Mouse (Mus musculus): ENCODE measurements around the gene Ager.

The Ager gene

DNA sequence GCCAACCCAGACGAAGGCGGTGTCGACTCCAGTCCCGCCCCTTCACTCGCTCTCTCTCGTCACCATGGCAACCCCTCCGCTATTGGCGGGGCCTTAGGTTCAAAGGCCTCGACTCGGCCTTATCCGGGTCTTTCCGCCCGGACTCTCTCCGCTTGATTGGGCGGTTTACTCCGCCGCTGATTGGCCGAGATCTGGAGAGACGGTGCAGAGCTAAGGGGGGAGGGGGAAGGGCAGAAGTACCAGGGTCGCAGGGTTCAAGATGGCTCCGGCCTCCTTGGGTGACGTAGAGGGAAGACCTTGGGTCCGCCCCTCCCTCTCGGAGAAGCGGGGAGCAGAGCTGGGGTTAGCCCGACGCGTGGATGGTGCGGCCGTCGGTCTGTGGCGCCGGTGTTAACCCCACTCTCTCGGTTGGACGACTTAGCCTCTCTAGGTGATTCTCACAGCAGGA lies 6.4 kb downstream of the Ager start, which contains the start of gene Agpat1:
Gene Agpat1, plus strand, starts transcription at position 202 of the 448 bp plus-strand sequence.
- DNase-seq (ENCODE audit: extremely low read depth, insufficient read length, low spot score), result peak; percentile 99

GRCm38 (mm10) chr17:34604511-34605237 lies 7.0 kb downstream of the Ager start:
- DNase-seq (ENCODE audit: extremely low read depth, insufficient read length, low spot score), result no peak

GRCm38 (mm10) chr17:34605609-34606008 lies 7.9 kb downstream of the Ager start:
- peak; percentile 89 for DNase-seq (ENCODE audit: extremely low read depth, insufficient read length, low spot score)

DNA sequence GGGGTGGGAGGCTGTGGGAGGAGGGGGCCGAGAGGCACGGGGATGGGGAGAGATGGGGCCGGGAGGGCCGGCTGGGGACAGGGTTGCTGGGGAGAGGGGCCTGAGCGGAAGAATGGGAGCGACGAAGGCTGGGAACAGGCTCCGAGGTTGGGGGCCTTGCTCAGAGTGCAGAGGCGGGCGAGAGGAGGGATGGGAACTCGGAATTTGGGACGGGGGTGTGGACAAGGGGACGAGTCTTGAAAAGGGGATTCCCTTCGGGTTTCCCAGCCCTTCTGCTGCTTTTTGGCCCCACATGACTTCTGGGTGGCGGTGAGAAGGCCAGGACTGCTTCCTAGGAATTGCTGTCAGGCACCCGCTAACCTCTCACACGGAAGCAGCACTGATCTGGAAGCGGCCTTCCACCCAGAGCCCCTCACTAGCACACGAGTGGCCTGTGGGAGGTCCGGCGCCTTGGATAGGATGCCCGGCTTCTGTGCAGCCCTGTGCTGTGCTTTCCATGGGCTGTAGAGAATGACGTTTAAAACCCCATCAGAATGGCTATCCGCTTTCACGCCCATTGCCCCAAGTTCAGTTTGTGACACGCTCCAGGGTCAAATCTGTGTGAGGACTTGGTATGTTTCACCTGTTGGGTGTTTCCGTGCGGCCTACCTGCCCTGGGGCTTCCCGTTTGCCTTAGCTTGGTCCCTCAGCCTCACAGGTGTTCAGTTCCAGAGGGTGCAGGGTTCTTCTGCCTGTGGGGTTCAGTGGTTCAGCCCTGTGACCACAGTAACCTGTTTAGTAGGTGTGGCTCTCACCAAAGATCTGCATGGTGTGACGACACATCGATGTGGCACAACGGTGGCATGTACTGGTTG lies 8.8 kb downstream of the Ager start:
- DNase-seq (ENCODE audit: extremely low read depth, insufficient read length, low spot score), result peak; percentile 48

GRCm38 (mm10) chr17:34607997-34608396 lies 10.3 kb downstream of the Ager start:
- no peak for DNase-seq (ENCODE audit: extremely low read depth, insufficient read length, low spot score)

DNA sequence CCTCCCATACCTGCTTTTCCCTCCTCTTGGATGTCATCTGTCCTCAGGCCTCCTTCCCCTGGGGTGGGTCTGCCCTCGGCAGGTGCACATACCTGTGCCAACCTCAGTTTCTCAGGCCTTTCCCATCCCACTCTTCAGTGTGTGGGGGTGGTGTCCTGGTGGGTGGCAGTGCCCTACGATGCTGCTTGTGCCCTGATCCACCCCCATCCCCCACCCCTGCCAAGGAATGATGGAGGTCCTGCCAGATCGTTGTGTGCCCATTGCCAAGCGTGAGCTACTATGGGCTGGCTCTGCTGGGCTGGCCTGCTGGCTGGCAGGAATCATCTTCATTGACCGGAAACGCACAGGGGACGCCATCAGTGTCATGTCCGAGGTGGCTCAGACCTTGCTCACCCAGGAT lies 13.4 kb downstream of the Ager start:
- DNase-seq (ENCODE audit: extremely low read depth, insufficient read length, low spot score), result no peak

- DNase-seq (ENCODE audit: extremely low read depth, insufficient read length, low spot score), result no peak
Measured at GRCm38 (mm10) chr17:34613054-34613645, 15.5 kb downstream of the Ager start.

DNA sequence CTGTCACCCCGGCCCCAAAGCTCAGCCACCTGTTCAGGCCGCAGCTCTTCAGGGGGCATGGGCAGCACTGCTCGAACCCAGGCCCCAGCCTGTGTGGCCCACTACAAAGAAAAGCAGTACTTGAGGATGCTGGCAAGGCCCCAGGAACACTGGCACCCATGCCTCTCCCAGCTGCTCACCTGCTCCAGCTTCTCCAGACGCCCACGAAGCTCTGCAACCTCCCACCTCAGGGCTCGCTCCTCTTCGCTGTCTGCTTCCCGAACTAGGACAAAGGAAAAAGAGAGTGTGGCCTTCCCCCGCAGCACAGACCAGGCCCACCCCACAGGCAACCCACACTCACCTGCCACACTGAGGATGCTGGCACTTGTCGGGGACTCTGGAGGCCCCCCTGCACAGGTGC lies 16.2 kb downstream of the Ager start:
- DNase-seq (ENCODE audit: extremely low read depth, insufficient read length, low spot score), result no peak

GRCm38 (mm10) chr17:34615871-34616270 lies 18.2 kb downstream of the Ager start, which contains the start of gene Egfl8:
Egfl8 (minus strand) TSS chr17:34615971.
- DNase-seq (ENCODE audit: extremely low read depth, insufficient read length, low spot score), result no peak

- no peak for DNase-seq (ENCODE audit: extremely low read depth, insufficient read length, low spot score)
Measured at GRCm38 (mm10) chr17:34618999-34619398, 21.3 kb downstream of the Ager start.

- DNase-seq (ENCODE audit: extremely low read depth, insufficient read length, low spot score), result no peak
Measured at GRCm38 (mm10) chr17:34621006-34621405, 23.3 kb downstream of the Ager start.

- DNase-seq (ENCODE audit: extremely low read depth, insufficient read length, low spot score), result no peak
Measured at GRCm38 (mm10) chr17:34623161-34623560, 25.5 kb downstream of the Ager start.

GRCm38 (mm10) chr17:34624981-34625380 lies 27.3 kb downstream of the Ager start:
- no peak for DNase-seq (ENCODE audit: extremely low read depth, insufficient read length, low spot score)

- DNase-seq (ENCODE audit: extremely low read depth, insufficient read length, low spot score), result no peak
Measured at GRCm38 (mm10) chr17:34626062-34626772, 28.6 kb downstream of the Ager start.

- peak; percentile 66 for DNase-seq (ENCODE audit: extremely low read depth, insufficient read length, low spot score)
Measured at GRCm38 (mm10) chr17:34626773-34627092, 29.1 kb downstream of the Ager start.

DNA sequence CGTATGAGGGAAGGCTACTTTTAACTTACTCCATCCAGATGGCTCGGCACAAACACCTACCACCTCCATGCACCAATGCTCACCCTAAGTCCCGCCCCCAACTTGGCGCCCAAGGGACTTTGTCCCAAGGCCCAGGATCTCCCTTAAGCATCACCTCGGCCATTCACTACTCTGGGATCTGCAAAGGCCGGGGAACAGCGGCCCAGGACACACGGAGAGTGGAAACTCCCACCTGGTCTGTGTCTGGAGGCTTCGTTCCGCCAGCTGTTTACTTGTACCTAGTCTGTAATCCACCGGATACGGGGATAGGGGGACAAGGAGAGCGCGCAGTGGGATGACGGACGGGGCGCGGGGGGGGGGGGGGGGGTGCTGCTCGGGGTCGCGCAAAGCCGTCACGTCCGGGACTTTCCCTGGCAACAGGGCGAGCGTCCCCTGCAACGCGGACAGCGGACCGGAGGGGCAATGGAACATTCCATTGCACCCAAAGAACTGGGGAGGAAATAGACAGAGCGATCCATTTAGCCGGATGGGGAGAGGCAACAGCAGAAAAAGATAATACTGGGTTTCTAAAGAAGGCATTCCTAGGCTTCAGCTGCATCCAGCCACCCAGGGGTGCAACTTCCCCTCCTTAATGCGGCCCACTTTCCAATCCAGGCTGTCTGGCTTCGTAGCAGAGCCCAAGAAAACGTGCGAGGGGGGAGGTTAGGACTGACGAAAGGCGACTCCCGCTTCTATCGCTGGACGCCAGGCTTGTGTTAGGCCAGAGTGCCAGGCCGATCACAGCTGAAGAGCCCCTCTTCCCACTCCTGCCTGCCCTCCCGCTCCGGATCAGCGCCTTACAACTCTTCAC lies 29.7 kb downstream of the Ager start:
- DNase-seq (ENCODE audit: extremely low read depth, insufficient read length, low spot score), result peak; percentile 85

DNA sequence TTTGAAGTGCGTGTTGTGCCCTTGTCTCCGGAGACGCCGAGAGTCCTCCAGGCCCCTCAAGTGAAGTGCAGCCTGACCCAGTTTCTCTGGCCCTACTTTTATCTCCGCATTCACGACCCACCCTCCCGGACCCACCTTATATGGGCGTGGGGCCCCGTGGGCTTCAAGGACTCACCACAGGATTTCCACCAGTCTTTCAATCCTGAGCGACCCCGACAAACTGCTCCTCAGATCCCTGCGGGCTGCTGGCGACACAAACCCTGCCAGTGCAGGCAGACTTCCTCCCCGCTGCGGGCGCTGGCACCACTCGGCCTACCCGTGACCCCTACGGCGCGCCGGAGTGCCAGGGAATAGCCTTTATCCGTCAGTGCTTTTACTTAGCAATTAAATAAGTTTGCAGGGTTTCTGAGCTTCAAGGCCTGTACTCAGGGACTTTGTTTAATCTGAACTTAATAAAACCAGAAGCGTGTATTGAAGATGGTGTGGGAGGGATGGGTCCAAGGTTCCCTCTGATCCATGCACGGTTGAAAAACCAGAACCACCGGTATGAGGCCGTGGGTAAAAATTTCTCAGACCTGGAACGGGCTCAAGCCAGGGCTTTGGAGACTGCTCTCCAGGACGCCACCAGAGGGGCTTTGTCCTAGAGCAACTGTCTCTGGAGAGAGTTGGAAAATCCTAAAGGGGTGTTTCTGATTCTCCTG lies 30.4 kb downstream of the Ager start, which contains the start of gene Ppt2:
Gene Ppt2, minus strand, starts transcription at position 568 of the 701 bp plus-strand sequence.
- DNase-seq (ENCODE audit: extremely low read depth, insufficient read length, low spot score), result no peak

GRCm38 (mm10) chr17:34628644-34628967 lies 30.9 kb downstream of the Ager start:
- no peak for DNase-seq (ENCODE audit: extremely low read depth, insufficient read length, low spot score)

- DNase-seq (ENCODE audit: extremely low read depth, insufficient read length, low spot score), result no peak
Measured at GRCm38 (mm10) chr17:34629221-34629751, 31.6 kb downstream of the Ager start, which contains the start of gene Prrt1. Prrt1 (plus strand) TSS chr17:34629533.
